Mouse (Mus musculus): ENCODE data around the gene Siah1b. TPM values are rescaled to one million over a fixed set of nuclear protein-coding genes. Genes with fewer than 3 reads are reported as not detected.

Siah1b gene
- polyA plus RNA-seq, 1 experiment from 2014 or later, result 30.2 TPM

- Histone ChIP-seq H3K27me3 (peaks cover 8% of the 10 kb centered on the region; the same call in 1 of the 2 replicates), H3K4me2 (peak within 1 kb of the TSS; percentile 59), H3K4me1 (no peaks in the 10 kb centered on the region), H3K9ac (no peak within 1 kb of the TSS), H3K4me3 (peak within 1 kb of the TSS; percentile 45), H3K36me3 (no peaks in the 10 kb centered on the region), H3K9me3 (no peaks in the 10 kb centered on the region), H3K27ac (no peak within 1 kb of the TSS)
- WGBS, result 17% methylated on average over 22 of the region's 22 CpGs
- peak; percentile 94 for ATAC-seq (ENCODE audit: insufficient number of reproducible peaks, insufficient read depth, low FRiP score, low TSS enrichment, low read depth)
Observed at GRCm38 (mm10) chrX:164027607-164028289, 48.5 kb downstream of the Siah1b start, which contains the start of gene Car5b. Car5b (minus strand) TSS chrX:164027997.

Other genes with a start within 250 kb of the Siah1b start
- 21.7 and 22.7 TPM in 2 replicates for gene Ap1s2, start 167.5 kb downstream of the Siah1b start, polyA plus RNA-seq (2015; fragmentation: Nextera tagmentation; extraction: Ambion mirVana)
- gene Zrsr2, start 117.8 kb downstream of the Siah1b start, polyA plus RNA-seq (2015; fragmentation: Nextera tagmentation; extraction: Ambion mirVana), result 77.7 and 80.8 TPM in 2 replicates
- gene Car5b, start 48.5 kb downstream of the Siah1b start, polyA plus RNA-seq (2015; fragmentation: Nextera tagmentation; extraction: Ambion mirVana), result 0.83 and 0.98 TPM in 2 replicates
- gene Cltrn, start 12.3 kb upstream of the Siah1b start, polyA plus RNA-seq (2015; fragmentation: Nextera tagmentation; extraction: Ambion mirVana), result 0.24 TPM in 1 of 2 replicates, not detected in the other
- gene Ace2, start 62.8 kb upstream of the Siah1b start, polyA plus RNA-seq (2015; fragmentation: Nextera tagmentation; extraction: Ambion mirVana), result 2.1 and 3.3 TPM in 2 replicates
- 0.22 and 0.32 TPM in 2 replicates for gene Bmx, start 181.7 kb upstream of the Siah1b start, polyA plus RNA-seq (2015; fragmentation: Nextera tagmentation; extraction: Ambion mirVana)
- gene Pir, start 192.9 kb upstream of the Siah1b start, polyA plus RNA-seq (2015; fragmentation: Nextera tagmentation; extraction: Ambion mirVana), result 7.4 and 9.0 TPM in 2 replicates